Mouse (Mus musculus) liver, postnatal 0 days (tissue): ENCODE data around the gene Ndufs7.

ENCODE experiments used
- CTCF ChIP-seq: sonication (generic); IDR thresholded peaks from 2 replicates; pipeline ENCODE4 v1.5.1; 2016; ENCODE audit warnings: antibody characterized with exemption, low read depth
- EP300 ChIP-seq: IDR thresholded peaks from 2 replicates; pipeline ENCODE4 v1.6.1; 2016; ENCODE audit warnings: antibody characterized with exemption, low read depth, mild to moderate bottlenecking

DNA sequence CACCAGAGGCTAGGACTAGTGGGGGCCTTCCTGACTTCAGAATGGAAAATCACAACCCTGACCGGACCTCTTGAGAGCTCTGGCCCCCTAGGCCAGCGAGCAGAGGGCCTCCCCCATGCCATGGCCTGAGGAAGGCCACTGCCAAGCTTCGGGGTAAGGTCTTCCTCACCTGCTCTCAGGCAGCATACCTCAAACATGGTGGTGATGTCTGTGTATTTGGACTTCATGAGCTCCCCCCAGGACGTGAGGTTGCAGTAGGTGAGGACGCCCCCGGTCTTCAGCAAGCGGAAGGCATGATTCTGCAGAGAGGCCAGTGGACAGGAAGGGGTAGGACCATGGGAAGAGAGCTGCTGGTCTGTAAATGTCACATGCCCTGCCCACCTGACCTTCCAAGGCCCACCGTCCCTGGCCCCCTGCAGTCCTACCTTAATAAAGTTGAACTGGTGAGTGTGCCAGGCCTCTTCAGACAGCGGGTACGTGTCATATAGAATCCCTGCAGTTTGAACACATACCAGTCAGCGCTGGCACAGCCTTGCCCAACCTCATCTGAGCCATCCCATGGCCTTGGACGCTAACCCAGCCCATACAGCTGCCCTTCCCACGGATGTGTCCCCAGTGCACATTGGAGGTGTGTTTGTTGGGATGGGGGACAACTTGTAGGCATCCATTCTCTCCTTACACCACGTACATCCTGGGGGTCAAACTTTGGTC, 10.0 kb downstream of the Ndufs7 start:
- TF ChIP-seq CTCF (no peak), EP300 (no peak)
